Mouse (Mus musculus): ENCODE results near the gene Cldn3.

Gene Cldn3

DNA sequence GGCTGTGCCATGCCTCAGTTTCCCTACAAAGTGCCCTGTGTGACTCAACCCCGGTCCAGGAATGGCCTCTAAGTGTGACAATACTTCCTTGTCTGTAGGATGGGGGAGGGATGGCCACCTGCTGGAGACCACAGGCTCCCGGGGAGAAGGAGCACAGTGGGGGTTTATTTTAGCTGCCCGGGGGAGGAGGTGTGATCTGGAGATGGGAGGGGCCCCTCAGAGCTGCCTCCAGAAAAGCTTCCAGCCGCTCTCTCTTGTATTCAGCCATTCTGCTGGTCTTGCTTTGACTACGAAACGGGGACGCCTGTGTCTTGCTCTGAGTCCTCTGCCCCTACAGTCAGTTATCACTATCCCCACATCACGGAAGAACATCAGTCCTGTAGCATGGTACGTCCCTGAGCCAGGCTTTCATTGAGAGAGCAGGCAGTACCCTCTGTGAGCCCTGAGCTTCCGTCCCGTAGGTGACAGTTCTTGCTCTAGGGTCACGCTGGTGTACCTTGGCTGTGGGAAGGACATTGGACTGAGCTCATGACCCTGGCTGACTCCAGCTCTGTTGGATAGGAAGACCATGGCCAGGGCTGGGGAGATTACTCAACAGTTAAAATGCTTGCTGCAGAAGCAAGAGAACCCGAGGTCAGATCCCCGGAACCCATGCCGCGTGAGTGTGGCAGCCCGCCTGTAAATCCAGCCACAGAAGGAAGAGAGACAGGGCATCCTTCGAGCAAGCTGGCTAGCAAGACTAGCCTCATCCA is 49.8 kb downstream of the Cldn3 start:
- peak; percentile 69 to 80 for DNase-seq (ENCODE audit: low spot score in 2 of 2)
